Mouse (Mus musculus): Measurements from ENCODE around the gene Rbm24.

GRCm38 (mm10) chr13:46393936-46394335, 24.3 kb upstream of the Rbm24 start:
- TF ChIP-seq ZNF384 (IDR thresholded peaks at IDR 0.05; ENCODE audit: low read depth, low read length) = no peak
- no peak for TF ChIP-seq CHD2 (IDR thresholded peaks at IDR 0.05; ENCODE audit: low read depth, low read length)
- TF ChIP-seq MAFK (IDR thresholded peaks at IDR 0.05; ENCODE audit: insufficient read depth, low read depth, low read length) = no peak
- TF ChIP-seq ZC3H11A (IDR thresholded peaks at IDR 0.05; ENCODE audit: borderline replicate concordance, low read depth, low read length) = no peak

Measured in ES-E14 (cell line).